Mouse (Mus musculus) WW6 (cell line): Measurements from ENCODE around the gene Gm45213.
"Not testable (repeated sequence)": the region's sequence is repeated elsewhere in the genome, so short reads cannot be mapped to it uniquely, and the experiment has no call there.

Experiments used
- DNase-seq: peaks from one replicate; pipeline ENCODE4 v3.0.0-alpha.2; 2013; ENCODE audit warnings: low read depth, low spot score

The Gm45213 gene

DNA sequence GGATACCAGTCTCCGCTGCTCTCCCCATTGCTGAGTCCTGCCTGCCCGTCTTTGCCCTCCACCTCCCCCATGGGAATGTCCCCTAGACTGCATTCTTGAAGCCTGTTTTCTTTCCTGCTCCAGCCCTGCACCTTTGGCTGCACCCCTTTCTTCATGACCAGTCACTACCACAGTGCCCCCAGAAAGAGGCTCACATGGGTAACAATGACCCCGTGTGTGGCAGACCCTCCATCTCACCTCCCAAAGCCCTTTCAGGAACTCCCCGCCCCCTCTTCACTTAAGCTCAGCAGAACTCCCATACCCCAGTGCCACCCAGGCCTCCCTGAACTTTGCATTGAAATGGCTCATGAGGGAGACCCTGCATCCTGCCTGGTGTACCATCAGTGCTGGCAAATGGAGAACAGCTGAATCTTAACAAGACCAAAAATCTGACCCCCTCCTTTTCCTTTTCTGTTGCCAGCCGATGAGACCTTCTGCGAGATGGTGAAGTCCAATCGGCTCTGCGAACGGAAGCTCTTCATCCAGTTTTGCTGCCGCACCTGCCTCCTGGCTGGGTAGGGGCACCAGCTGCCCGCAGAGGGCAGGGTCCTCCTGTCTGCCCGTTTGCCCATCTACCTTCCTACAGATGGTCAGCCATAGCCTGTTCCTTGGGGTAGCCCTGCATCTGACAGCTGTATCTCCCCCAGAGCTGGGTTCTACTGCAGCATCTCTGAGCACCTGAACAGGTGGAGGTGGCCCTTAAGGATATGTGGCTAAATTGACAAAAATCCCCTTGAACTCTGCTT is 5.2 kb downstream of the Gm45213 start:
- DNase-seq: no peak

DNA sequence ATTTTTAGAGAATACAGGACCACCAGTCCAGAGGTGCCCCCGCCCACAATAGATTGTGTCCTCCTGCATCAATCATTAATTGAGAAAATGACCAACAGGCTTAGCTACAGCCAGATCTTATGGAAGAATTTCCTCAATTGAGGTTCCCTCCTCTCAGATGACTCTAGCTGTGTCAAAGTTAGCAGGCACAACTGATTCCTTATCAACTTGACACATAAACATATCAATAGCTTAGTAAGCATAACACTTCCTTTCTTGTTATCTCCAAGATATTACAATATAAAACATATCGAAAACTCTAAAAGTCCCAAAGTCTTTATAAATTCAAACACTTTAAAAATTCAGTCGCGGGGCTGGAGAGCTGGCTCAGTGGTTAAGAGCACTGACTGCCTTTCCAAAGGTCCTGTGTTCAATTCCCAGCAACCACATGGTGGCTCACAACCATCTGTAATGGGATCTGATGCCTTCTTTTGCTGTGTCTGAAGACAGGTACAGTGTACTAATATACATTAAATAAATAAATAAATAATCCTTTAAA is 10.6 kb downstream of the Gm45213 start:
- no peak for DNase-seq

- DNase-seq: not testable (repeated sequence)
Observed at GRCm38 (mm10) chr7:66055356-66055755, 12.0 kb downstream of the Gm45213 start.

DNA sequence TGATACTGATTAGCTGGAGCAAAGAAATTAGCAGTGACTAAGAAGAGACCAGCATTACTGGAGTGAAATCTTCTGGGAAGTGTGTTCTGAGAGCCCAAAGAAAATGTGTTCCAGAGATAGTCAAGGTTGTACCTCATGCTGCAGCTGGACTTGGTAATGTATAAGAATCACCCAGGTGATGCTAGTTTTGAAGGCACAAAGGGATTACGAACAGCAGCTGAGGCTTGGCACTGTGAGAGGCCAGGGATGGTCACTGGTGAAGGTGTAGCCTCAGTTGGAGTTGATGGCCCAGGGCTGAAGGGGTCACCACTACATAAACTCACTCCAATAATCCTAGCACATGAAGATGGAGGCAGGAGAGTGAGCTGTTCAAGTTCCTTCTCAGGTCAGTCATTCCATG is 15.3 kb downstream of the Gm45213 start, which contains the start of gene Snrpa1:
TSS of gene Snrpa1 (plus strand) at position 301 of the 400 bp plus-strand sequence.
- no peak for DNase-seq

- peak; percentile 74 for DNase-seq
Observed at GRCm38 (mm10) chr7:66060066-66060956, 16.9 kb downstream of the Gm45213 start.

- DNase-seq: no peak
Observed at GRCm38 (mm10) chr7:66061057-66061456, 17.7 kb downstream of the Gm45213 start.

- no peak for DNase-seq
Observed at GRCm38 (mm10) chr7:66076411-66076810, 33.0 kb downstream of the Gm45213 start.

DNA sequence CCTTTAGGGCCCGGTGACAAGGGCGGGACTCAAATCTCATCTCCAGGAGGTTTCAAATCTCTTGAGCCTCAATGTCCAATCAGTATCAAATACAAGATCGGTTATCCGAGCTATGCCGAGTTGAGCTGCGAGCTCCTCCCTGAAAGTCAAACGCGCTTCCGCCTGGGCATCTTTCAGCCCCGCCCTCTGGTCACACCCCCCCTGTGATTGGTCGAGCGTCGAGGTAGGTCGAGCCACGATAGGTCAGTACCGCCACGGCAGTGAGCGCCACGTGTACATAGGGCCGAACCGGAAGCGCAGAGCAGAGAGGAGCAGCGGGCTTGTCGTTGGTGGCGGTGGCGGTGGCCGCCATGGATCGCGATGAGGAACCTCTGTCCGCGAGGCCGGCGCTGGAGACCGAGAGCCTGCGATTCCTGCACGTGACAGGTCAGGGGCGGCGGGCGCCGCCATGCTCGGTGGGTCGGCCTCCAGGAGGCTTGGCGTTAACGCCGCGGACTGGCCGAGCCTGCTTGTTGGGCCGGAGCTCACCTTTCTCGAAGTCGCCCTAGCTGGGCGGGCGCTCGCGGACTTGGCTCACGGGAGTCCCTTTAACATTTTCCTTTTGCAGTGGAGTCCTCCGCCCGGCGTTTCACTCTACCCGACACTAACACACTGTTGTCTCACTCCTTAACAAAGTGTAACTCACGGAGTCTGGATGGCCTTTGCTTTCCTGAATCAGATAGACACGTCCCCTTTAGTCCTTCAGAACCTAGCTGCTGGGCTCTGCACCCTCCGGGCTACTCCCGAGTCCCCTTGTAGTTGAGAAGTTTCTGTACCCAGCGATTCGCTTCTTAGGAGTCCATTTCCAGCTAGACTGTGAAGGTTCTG is 36.2 kb downstream of the Gm45213 start, which contains the start of gene Selenos:
TSS of gene Selenos (plus strand) at position 286 of the 867 bp plus-strand sequence.
- DNase-seq: peak; percentile 95

DNA sequence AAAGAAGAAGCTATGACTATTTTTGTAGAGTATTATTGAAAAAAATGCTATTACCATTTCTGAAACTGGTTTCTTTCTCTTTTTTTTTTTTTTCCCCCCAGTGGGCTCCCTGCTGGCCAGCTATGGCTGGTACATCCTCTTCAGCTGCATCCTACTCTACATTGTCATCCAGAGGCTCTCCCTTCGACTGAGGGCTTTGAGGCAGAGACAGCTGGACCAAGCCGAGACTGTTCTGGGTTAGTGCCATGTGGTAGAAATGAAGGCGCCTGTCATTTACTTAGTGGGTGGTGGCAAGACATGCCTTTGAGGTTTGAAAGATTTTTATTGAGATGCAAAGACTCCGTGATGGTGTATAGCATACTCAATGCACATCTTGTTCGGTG is 36.8 kb downstream of the Gm45213 start:
- no peak for DNase-seq

DNA sequence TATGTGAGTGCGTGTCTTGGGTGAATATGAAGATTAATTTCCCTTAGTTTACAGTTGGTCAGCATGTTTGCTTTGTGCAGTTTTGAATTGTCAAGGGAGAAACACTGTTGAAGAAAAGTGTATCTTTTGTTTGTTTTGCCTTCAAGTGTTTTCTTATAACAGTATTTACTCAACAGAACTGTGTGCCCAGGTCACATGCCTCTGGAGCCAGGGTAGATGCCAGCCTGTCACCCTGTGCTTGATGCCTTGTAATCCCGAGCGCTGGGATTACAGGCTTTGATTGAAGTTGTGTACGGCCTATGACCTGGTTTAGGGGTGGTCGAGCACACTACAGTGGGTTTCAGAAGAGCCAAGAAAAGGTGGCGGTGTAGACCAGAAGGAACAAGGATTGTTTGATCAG is 40.4 kb downstream of the Gm45213 start:
- DNase-seq: no peak

- DNase-seq: no peak
Observed at GRCm38 (mm10) chr7:66084546-66084945, 41.1 kb downstream of the Gm45213 start.

- DNase-seq: no peak
Observed at GRCm38 (mm10) chr7:66087652-66088051, 44.2 kb downstream of the Gm45213 start.

DNA sequence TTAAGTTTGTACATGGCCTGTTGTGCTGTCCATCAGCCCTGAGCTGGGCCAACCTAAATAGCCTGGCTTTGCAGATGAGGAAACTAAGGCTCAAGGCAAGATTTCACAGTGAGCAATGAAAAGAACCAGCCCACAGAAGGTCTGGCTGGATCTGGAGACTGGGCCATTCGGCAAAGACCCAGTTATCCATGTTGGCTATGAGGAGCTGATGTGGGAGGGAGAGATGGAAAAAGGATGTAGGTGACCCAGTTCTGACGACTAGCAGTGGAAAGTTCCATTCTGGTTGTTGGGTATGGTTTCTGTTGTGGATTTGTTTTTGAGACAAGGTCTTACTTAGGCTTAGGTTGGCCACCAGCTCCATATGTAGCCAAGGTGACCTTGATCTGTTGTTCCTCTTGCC is 44.7 kb downstream of the Gm45213 start:
- DNase-seq: no peak

- DNase-seq: no peak
Observed at GRCm38 (mm10) chr7:66090676-66091190, 47.3 kb downstream of the Gm45213 start.

DNA sequence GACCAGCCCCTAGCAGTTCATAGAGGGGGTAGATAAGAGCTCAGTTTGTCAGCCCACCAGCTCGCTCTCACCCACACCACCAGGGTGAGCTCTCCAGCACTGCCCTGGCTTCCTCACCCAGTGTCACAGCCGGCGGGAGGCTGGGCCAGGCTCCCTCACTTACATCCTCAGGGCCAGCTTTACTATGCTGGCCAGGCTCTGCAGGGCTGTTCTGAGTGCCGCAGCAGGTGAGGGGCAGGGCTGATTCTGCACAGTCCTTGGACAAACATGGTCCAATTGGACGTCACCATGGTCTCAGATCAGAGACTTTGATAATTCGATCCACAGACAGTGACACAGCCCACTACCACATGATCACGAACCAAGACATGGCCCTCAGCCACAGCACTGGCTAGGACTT is 48.2 kb downstream of the Gm45213 start:
- no peak for DNase-seq

DNA sequence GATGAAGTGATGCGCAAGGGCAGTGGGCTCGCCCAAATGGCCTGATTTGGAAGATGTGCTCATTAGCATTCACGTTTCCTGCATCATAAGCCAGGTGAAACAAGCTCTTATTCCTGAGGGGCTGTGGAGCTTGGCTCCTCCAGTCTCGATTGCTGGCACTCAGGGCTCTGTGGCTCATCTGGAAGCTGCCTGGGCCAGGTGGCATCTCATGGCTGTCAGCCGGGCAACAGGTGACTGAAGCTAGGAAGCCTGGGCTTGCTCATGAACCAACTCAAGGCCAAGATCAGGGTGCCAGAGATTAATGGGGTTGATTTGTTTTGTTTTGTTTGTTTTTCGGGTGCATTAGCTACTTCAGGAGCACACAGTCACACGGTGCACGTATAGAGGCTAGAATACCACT is 49.3 kb downstream of the Gm45213 start:
- DNase-seq: no peak

GRCm38 (mm10) chr7:66094141-66094540 is 50.7 kb downstream of the Gm45213 start:
- no peak for DNase-seq

DNA sequence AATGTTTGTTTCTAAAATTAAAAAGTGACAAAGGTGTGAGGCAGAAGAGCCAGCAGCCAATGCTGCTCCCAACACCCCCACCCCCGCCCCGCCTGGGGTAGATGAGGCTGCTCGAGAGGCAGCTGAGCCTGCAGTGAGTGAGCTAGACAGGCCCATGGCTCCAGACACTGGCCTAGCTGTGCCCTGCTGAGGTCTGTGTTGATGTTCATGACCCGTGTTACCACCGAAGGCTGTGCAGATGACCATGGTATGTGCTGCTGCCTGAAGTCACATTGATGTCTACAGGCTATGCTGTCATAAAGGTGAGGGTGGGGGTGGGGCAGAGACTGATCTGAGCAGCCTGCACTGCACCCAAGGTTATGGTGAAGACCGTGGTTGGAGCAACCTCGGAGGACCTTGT is 55.4 kb downstream of the Gm45213 start:
- DNase-seq: no peak

- no peak for DNase-seq
Observed at GRCm38 (mm10) chr7:66101866-66102265, 58.5 kb downstream of the Gm45213 start.

DNA sequence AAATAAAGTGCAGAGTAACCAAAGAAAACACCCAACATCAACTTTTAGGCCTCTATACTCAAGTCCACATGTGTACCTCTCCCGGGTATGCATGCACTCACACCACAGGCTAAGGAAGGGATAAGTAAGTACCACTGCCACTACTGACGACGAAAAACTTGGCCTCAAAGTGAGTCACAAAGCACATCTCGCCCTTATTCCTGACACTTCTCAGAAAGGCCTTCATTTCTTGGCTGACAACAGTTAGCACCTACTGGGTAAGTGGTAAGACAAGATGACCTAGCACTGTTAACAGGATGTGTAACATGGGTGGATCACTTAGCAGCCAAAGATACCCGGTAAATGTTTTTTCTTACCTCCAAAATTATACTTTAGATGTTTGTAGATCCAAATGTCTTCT is 61.1 kb downstream of the Gm45213 start:
- no peak for DNase-seq

DNA sequence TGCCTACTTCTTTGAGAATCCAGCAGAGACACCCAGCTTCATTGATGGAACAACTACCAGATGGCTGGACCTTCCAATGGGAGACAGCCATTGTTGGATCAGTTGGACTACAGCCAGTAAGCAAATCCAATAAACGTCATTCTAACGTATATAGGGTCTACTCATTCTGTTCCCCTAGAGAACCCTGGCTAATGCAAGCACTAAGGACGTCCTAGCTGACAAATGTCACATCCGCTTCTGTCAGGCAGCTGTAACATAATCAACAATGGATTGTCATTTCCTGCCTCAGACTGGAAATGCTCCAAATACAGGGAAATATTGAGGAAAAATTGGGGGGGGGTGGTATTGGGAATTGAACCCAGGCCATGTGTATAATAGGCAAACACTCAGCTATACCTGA is 62.4 kb downstream of the Gm45213 start:
- no peak for DNase-seq
